Mouse (Mus musculus) midbrain, embryonic 11.5 days (tissue): Measurements from ENCODE around the gene 1190005I06Rik. TPM values are rescaled to one million over a fixed set of nuclear protein-coding genes. Genes with fewer than 3 reads are reported as not detected.

ENCODE experiments used
- ATAC-seq: fragments of 200-750 bp; cut with Nextera tagmentation; 2 replicates; pipeline ENCODE4 v1.8.0; 2017; ENCODE audit warnings: moderate TSS enrichment, moderate library complexity; ENCODE audit not compliant: low FRiP score
- DNase-seq: peaks from one replicate; pipeline ENCODE4 v3.0.0; 2015; ENCODE audit warnings: low spot score; ENCODE audit errors: missing footprints
- H3K27ac ChIP-seq: fragments of 300-500 bp; sonication (generic); 2 replicates; pipeline ENCODE4 v1.5.1; 2014; ENCODE audit warnings: low read depth, low read length
- H3K27me3 ChIP-seq: fragments of 300-500 bp; sonication (generic); 2 replicates; pipeline ENCODE4 v1.6.1; 2014; ENCODE audit warnings: mild to moderate bottlenecking, low read length, moderate library complexity, mixed read lengths; ENCODE audit not compliant: control insufficient read depth, insufficient read depth
- H3K36me3 ChIP-seq: fragments of 300-500 bp; sonication (generic); 2 replicates; pipeline ENCODE4 v1.6.1; 2014; ENCODE audit warnings: mild to moderate bottlenecking, low read length, moderate library complexity, mixed read lengths; ENCODE audit not compliant: control insufficient read depth, insufficient read depth
- H3K4me1 ChIP-seq: fragments of 300-500 bp; sonication (generic); 2 replicates; pipeline ENCODE4 v1.6.1; 2014; ENCODE audit warnings: low read length; ENCODE audit not compliant: control insufficient read depth, insufficient read depth
- H3K4me2 ChIP-seq: fragments of 300-500 bp; sonication (generic); 2 replicates; pipeline ENCODE4 v1.6.1; 2014; ENCODE audit warnings: mild to moderate bottlenecking, moderate library complexity
- H3K4me3 ChIP-seq: fragments of 300-500 bp; sonication (generic); 2 replicates; pipeline ENCODE4 v1.5.1; 2014; ENCODE audit warnings: low read depth, low read length
- H3K9ac ChIP-seq: fragments of 300-500 bp; sonication (generic); 2 replicates; pipeline ENCODE4 v1.6.1; 2014; ENCODE audit warnings: low read length
- H3K9me3 ChIP-seq: fragments of 300-500 bp; sonication (generic); 2 replicates; pipeline ENCODE4 v1.6.1; 2016; ENCODE audit warnings: low read length; ENCODE audit not compliant: control insufficient read depth
- whole genome bisulfite sequencing: fragments of 180-500 bp; shearing (Covaris S2); extraction: QIAGEN DNeasy Blood & Tissue Kit; methylation state at CpG from one replicate; pipeline ENCODE4 v1.1.7; 2014; 5-methylcytosine and 5-hydroxymethylcytosine counted together
- polyA plus RNA-seq: library from polyadenylated mRNA; unstranded; fragments of >200 nt; fragmentation: Nextera tagmentation; extraction: Ambion mirVana; gene quantifications from 2 replicates; pipeline ENCODE4 v1.2.1, GENCODE M21; 2014

Gene 1190005I06Rik
- polyA plus RNA-seq, 1 experiment from 2014 or later, result 4.4 TPM

DNA sequence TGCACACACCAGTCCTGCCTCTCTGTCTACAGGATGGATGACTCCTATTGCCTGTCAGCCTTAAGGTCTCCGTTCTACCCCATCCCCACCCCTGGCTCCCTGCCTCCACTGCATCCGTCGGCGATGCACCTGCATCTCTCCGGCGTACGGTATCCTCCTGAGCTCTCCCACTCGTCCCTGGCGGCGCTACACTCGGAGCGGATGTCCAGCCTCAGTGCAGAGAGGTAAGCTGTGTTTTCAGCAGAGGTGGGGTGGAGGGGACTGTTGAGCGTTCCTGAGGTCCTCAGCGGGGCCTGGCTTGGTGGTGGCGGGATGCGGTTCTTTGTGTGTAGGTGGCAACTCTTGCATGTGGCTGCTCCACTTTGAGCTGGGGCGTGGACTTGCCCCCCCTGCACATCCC, 79.7 kb downstream of the 1190005I06Rik start:
- H3K27ac ChIP-seq, result no peak overlapping the region
- no peak overlapping the region for H3K9ac ChIP-seq
- H3K4me3 ChIP-seq, result no peak overlapping the region
- no peak overlapping the region for H3K4me2 ChIP-seq
- ATAC-seq, result no peak
- H3K9me3 ChIP-seq, result no peaks in the 10 kb centered on the region
- peaks cover 39% of the 10 kb centered on the region for H3K36me3 ChIP-seq
- peaks cover 34% of the 10 kb centered on the region for H3K4me1 ChIP-seq
- DNase-seq, result no peak
- H3K27me3 ChIP-seq, result no peaks in the 10 kb centered on the region
- 98% methylated on average over 17 of the region's 17 CpGs for WGBS

DNA sequence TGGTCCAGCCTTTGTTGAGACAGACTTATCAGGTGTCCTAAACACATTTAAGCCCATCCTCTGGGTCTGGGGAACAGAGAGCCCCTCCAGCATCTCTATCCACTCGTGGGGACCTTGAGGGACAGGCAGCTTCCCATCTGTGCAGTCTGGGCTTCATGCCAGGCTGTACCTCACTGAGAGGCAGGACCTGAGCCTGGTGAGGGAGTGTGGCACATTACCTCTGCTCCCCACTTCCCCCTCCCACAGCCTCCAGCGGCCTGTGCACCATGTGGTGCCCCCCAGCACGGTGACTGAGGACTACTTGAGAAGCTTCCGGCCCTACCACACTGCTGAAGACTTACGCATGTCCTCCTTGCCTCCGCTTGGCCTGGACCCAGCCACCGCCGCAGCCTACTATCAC, 80.8 kb downstream of the 1190005I06Rik start:
- H3K27ac ChIP-seq, result no peak overlapping the region
- ATAC-seq (no peak), DNase-seq (no peak)
- H3K9me3 ChIP-seq, result no peaks in the 10 kb centered on the region
- H3K9ac ChIP-seq, result no peak overlapping the region
- 92% methylated on average over 8 of the region's 8 CpGs for WGBS
- H3K4me3 ChIP-seq, result no peak overlapping the region
- peaks cover 37% of the 10 kb centered on the region for H3K36me3 ChIP-seq
- no peaks in the 10 kb centered on the region for H3K27me3 ChIP-seq
- no peak overlapping the region for H3K4me2 ChIP-seq
- peaks cover 43% of the 10 kb centered on the region for H3K4me1 ChIP-seq

DNA sequence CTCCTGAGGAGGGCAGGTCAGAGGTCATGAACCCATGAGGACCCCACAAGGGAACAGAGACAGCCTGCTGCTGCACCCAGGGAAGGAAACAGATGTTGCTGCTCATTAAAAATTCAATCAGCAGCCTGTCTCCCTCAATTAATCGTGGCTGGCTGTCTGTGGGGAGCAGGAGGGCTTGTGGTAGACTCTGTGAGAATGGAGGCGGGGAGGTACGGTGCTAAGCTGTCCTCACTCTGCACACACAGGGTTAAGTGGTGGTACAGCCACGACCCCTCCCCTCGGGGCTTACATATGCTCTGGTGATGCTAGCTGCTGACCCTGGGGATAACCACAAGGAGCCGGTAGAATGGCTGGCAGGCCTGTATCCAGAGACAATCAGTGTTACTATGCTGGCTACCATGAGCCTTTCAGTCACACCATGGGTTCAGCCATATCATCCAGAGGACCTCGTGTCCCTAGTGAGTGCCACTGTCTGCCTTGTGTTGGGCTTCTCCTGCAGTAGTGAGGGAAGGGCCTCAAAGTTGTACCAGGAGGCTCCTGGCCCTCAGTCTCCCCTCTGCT, 82.2 kb downstream of the 1190005I06Rik start:
- no peaks in the 10 kb centered on the region for H3K27me3 ChIP-seq
- H3K4me2 ChIP-seq, result no peak overlapping the region
- 18% methylated on average over 7 of the region's 7 CpGs for WGBS
- DNase-seq, result peak; percentile 92
- no peak overlapping the region for H3K4me3 ChIP-seq
- ATAC-seq, result peak; percentile 47
- H3K27ac ChIP-seq, result peak overlapping the region; percentile 49
- H3K36me3 ChIP-seq, result peaks cover 29% of the 10 kb centered on the region
- H3K4me1 ChIP-seq, result peaks cover 54% of the 10 kb centered on the region
- H3K9ac ChIP-seq, result peak overlapping the region; percentile 34; the same call in 1 of the 2 replicates
- no peaks in the 10 kb centered on the region for H3K9me3 ChIP-seq

DNA sequence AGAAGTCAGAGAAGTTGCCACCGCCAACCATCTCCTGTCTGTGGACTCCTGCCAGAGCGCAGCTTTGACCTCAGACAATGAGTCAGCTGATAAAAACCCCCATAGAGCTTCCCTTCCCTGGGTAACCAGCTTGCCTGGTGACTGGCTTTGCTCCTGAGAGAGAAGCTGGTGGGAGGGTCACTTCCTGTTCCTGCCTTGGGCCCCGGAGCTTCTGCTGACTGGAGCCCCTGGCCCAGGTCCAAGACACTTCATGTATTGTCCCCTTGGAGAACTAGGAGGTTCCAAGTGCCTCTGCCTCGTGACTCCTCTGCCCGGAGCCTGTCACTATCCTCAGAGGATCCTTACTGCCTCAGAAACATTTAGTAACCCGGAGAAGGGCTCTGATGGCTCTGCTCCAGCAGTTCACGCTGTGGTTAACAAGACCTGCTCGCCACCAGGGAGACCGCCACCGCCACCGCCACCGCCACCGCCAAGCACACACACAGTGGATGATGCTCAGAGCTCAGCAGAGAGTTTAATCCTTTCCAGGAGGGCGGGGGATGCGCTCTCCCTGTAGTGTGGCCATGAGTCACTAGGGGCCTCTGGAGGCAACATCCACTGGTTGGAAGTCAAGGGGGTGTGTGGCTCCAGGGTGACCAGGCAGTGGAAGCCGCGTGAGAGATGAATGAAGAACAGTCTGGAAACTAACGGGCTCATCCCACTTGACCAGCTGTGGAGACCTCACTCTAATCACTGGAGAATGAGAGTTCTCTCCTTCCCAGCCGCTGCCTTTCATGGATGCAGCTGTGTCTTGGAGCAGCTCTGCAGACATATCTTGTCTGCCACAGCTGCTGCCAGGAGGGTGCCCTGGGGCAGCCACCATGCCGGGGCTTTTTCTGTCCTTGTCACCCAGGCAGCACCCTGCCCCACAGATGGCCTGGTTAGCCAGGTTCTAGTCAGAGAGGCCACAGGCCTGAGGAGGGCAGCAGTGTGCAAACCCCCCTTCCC, 83.3 kb downstream of the 1190005I06Rik start:
- Histone ChIP-seq H3K4me2 (peak overlapping the region; percentile 19; the same call in 1 of the 2 replicates), H3K9me3 (no peaks in the 10 kb centered on the region), H3K4me1 (peaks cover 65% of the 10 kb centered on the region), H3K4me3 (no peak overlapping the region), H3K36me3 (peaks cover 27% of the 10 kb centered on the region), H3K9ac (0 out of 2 replicates have a peak overlapping the region, but pooled peaks have one; percentile 24), H3K27ac (peak overlapping the region; percentile 49), H3K27me3 (no peaks in the 10 kb centered on the region)
- 15% methylated on average over 20 of the region's 20 CpGs for WGBS
- peak; percentile 62 for ATAC-seq
- peak; percentile 94 for DNase-seq

DNA sequence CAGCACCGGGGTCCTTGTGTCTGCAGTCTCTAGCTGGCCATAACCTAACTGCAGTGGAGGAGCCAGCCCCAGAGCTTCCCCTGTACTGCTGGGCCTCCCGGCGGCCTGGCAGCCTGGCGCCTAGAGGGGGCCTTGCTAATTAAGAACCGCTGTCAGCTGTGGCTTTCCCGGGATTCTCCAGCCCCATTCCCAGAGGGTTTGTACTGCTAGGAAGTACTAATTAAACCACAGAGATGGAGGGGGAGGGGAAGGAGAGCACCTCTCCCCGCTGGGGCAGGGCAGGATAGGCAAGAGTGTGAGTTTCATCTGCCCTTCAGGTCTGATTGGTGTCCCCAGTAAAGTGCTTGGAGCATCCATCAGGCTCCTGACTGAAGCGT, 84.1 kb downstream of the 1190005I06Rik start:
- WGBS, result 14% methylated on average over 8 of the region's 8 CpGs
- H3K9ac ChIP-seq, result no peak overlapping the region
- no peaks in the 10 kb centered on the region for H3K27me3 ChIP-seq
- no peak overlapping the region for H3K4me3 ChIP-seq
- H3K4me2 ChIP-seq, result no peak overlapping the region
- H3K4me1 ChIP-seq, result peaks cover 70% of the 10 kb centered on the region
- H3K27ac ChIP-seq, result peak overlapping the region; percentile 49
- peaks cover 19% of the 10 kb centered on the region for H3K36me3 ChIP-seq
- ATAC-seq (peak; percentile 36; the same call in 1 of the 2 replicates), DNase-seq (peak; percentile 91)
- no peaks in the 10 kb centered on the region for H3K9me3 ChIP-seq

DNA sequence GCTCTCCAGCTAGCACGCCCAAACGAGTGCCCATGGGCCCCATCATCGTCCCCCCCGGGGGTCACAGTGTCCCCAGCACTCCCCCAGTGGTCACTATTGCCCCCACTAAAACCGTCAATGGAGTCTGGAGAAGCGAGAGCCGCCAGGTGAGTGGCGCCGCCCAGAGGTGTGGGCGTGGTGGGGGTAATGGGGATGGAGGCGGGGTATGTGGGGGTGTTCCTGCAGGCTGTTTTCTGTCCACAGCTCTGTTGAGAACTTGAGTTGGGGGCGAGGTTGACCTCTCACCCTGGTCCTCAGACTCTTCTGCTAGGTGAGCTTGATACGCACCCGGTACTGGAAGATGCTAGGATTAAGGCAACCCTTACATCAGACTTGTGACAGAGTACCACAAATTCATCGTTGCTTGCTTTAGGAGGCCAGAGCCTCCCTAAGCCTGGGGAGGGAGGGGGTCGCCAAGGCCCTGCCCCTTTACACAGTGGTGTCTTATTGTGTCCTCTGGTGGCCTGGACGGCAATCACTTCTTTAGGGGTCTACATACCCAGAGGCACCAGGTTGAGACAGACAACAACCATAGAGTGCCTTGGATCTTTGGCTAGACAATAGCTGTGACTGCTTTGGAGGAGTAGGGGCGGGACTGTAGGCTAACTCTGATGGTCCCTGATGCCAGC, 84.6 kb downstream of the 1190005I06Rik start:
- H3K36me3 ChIP-seq, result peaks cover 14% of the 10 kb centered on the region
- H3K4me1 ChIP-seq, result peaks cover 75% of the 10 kb centered on the region
- peak overlapping the region; percentile 49 for H3K27ac ChIP-seq
- H3K27me3 ChIP-seq, result no peaks in the 10 kb centered on the region
- H3K9me3 ChIP-seq, result no peaks in the 10 kb centered on the region
- no peak for ATAC-seq
- no peak overlapping the region for H3K4me2 ChIP-seq
- H3K4me3 ChIP-seq, result no peak overlapping the region
- DNase-seq, result no peak
- H3K9ac ChIP-seq, result no peak overlapping the region
- 76% methylated on average over 18 of the region's 18 CpGs for WGBS

DNA sequence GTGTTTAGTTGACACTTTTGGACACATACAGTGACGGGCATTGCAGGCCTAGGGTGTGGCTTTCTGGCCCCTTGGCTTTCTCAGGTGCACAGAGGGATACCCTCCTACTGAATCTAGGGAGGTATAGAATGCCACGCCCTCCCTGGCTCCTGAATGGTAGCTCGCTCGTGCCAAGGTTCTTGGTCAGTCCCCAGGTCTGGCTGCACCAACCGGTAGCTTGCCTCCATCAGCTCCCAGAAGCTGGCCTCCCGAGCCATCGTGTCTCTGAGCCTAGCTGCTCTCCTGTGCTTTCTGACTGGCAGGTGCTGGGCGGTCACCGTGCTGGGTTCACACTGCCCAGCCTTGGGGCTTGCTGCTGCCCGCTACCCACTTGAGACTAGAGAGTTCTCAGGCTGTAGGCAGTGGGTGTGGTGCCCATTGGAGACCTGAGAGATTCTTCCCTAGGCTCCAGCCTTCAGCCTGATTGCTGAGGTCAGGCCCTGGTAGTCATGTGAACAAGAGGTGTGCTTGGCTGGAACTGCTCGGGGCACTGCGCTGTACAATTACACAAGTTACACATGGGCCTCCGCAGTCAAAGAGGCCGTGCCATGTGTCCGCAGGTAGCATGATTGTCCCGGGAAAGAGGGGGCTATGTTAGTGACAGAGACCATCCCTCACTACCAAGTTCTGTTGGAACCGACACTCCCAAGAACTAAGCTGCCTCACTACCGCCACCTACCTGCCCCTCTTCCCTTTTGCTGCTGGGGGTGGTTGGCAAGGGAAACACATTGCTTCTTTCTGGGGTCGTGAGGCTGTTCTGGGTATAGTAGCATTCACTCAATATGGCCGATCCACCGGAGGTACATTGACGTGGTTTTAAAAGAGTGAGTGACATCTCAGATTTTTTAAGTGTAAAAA, 85.6 kb downstream of the 1190005I06Rik start:
- DNase-seq (no peak), ATAC-seq (no peak)
- peaks cover 85% of the 10 kb centered on the region for H3K4me1 ChIP-seq
- H3K9me3 ChIP-seq, result no peaks in the 10 kb centered on the region
- H3K9ac ChIP-seq, result no peak overlapping the region
- no peak overlapping the region for H3K27ac ChIP-seq
- H3K36me3 ChIP-seq, result peaks cover 4% of the 10 kb centered on the region
- 85% methylated on average over 22 of the region's 22 CpGs for WGBS
- no peak overlapping the region for H3K4me3 ChIP-seq
- no peaks in the 10 kb centered on the region for H3K27me3 ChIP-seq
- no peak overlapping the region for H3K4me2 ChIP-seq

DNA sequence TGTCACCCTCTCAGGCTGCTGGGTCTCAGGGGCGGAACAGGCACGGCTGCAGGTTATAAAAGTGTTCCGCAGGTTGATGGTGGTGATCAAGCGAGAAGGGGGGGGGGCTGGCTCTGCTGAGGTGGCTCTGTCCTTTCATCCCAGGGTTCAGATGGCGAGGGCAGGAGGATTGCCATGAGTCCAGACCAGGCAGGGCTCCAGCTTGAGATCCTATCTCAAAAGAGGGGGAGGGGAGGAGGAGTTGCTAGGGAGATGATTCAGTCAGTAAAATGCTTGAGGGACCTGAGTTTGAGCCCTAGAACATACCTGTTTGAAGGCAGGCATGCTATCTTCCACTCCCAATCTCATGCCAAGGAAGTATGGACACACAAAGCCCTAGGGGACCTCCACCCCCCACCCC, 86.9 kb downstream of the 1190005I06Rik start:
- H3K4me1 ChIP-seq, result peaks cover 92% of the 10 kb centered on the region
- no peaks in the 10 kb centered on the region for H3K36me3 ChIP-seq
- no peaks in the 10 kb centered on the region for H3K9me3 ChIP-seq
- 79% methylated on average over 5 of the region's 5 CpGs for WGBS
- H3K4me3 ChIP-seq, result no peak overlapping the region
- no peak overlapping the region for H3K4me2 ChIP-seq
- no peak overlapping the region for H3K9ac ChIP-seq
- H3K27ac ChIP-seq, result peak overlapping the region; percentile 31
- ATAC-seq (no peak), DNase-seq (no peak)
- H3K27me3 ChIP-seq, result no peaks in the 10 kb centered on the region
